Mouse (Mus musculus) liver, embryonic 15.5 days (tissue): ENCODE data around the gene Rbm15b. TPM values are rescaled to one million over a fixed set of nuclear protein-coding genes. Genes with fewer than 3 reads are reported as not detected.

Experiments used
- polyA plus RNA-seq: library from polyadenylated mRNA; unstranded; fragments of >200 nt; fragmentation: Nextera tagmentation; extraction: Ambion mirVana; gene quantifications from 2 replicates; pipeline ENCODE4 v1.2.1, GENCODE M21; 2015

Rbm15b gene
- polyA plus RNA-seq, 1 experiment from 2014 or later, result 2.6 TPM

Other genes with a start within 250 kb of the Rbm15b start
- gene Grm2, start 231.3 kb downstream of the Rbm15b start, polyA plus RNA-seq, result not detected in 2 replicates
- gene Tex264, start 201.5 kb downstream of the Rbm15b start, polyA plus RNA-seq, result 16.5 and 16.8 TPM in 2 replicates
- gene Rad54l2, start 98.2 kb downstream of the Rbm15b start, polyA plus RNA-seq, result 1.8 and 2.0 TPM in 2 replicates
- 10.9 and 12.0 TPM in 2 replicates for gene Dcaf1, start 65.6 kb downstream of the Rbm15b start, polyA plus RNA-seq
- 135 and 152 TPM in 2 replicates for gene Manf, start 4.6 kb upstream of the Rbm15b start, polyA plus RNA-seq